Mouse (Mus musculus): ENCODE measurements around the gene Cdc34. TPM values are rescaled to one million over a fixed set of nuclear protein-coding genes. Genes with fewer than 3 reads are reported as not detected.

Gene Cdc34
- 125 and 180 TPM in 2 replicates for polyA plus RNA-seq (2012; rRNA removed)

GRCm38 (mm10) chr10:79681591-79682245 is at the start of gene Cdc34:
Gene Cdc34 (plus strand): TSS chr10:79682195.
- no peak for DNase-seq (ENCODE audit: low read depth)

- DNase-seq (ENCODE audit: low read depth) = no peak
Observed at GRCm38 (mm10) chr10:79633006-79633777, 48.8 kb upstream of the Cdc34 start.

- no peak for DNase-seq (ENCODE audit: low read depth)
Observed at GRCm38 (mm10) chr10:79636287-79636686, 45.7 kb upstream of the Cdc34 start.

GRCm38 (mm10) chr10:79637128-79638110 is 44.6 kb upstream of the Cdc34 start, which contains the start of gene Shc2:
Gene Shc2 (minus strand): TSS chr10:79637918.
- no peak for DNase-seq (ENCODE audit: low read depth)

- no peak for DNase-seq (ENCODE audit: low read depth)
Observed at GRCm38 (mm10) chr10:79638486-79639204, 43.4 kb upstream of the Cdc34 start.

DNA sequence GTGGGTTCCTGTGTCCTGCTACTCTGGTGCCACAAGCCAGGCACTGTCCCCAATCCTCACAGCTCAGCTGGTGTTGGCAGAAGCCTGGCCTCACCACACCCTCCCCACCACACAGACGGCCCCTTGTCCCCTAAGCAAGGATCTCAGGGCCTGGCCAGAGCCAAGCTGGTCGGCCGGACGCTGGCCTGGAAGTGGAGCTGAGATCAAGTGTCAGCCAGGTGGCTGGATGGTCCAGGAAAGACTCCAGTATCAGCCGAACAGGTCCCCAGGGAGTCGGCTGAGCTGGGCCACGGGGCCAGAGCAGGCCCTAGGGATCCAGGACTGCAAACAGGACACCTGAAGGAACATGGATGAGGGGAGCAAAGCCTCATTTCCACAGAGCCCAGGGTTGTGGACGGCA is 36.3 kb upstream of the Cdc34 start, which contains the start of gene Odf3l2:
Gene Odf3l2, minus strand, starts transcription at position 28 of the 400 bp plus-strand sequence.
- no peak for DNase-seq (ENCODE audit: low read depth)

DNA sequence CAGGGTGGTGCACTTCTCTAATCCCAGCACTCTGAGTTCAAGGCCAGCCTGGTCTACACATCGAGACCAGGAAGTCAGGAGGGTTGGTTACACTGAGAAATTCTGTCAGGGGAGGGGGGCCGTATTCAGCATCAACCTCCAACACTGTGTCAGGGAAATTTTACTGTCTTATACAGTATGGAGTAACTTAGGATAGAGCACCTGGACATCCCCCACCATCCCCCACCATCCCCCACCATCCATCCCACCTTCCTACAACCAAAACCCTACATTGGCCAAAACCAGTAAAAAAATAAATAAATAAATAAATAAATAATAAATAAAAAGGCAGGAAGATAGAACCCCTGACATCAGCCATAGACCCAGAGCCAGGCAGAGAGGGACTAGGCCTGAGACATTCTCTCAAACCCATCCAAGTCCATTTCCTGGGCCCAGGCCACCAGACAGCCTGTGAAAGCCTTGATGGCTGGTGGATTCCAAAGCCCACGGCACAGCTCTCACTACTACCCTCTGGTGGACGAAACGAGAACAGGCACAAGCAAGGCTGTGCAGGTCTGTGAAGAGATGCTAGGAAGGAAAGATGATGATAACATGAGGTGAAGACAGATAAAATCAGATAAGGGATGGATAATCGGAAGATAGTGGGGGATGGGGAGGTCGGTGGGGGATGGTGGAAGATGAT is 32.8 kb upstream of the Cdc34 start:
- DNase-seq (ENCODE audit: low read depth) = no peak

DNA sequence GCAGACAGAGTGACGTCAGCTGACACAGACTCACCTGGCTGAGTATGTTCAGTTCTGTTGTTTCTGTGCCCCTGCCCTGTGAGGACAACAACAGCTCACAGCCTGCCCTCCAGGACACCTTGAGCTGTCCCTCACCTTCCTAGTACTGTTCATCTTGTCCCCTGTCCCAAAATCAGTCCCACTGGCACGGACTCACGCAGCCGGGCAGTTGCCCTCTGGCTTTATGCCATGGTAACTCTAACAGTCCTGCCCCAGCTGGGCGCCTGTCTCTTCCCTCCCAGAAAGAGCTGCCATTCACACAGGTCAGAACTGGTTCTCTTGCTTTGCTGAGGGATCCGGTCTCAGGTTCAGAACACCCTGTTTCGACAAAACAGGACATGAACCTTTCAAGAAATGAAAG is 29.2 kb upstream of the Cdc34 start:
- no peak for DNase-seq (ENCODE audit: low read depth)

DNA sequence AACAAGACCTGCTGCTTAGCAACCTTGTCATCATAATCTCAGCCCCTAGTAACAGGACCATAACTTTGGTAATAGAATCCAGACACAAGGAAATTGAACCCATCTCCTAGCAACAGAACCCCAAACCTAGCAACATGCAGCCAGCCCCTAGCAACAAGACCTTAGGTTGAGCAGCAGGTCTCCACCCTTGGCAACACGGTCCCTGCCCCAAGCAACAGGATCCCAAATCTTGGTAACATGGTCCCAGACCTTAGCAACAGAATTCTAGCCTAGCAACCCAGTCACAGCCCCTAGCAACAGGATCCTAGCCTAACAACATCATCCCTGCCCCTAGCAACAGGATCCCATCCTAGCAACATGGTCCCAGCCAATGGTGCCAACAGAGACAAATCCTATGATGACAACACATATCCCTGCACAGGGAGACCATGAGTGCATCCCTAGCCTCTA is 27.0 kb upstream of the Cdc34 start:
- no peak for DNase-seq (ENCODE audit: low read depth)

GRCm38 (mm10) chr10:79658829-79659228 is 23.2 kb upstream of the Cdc34 start:
- DNase-seq (ENCODE audit: low read depth) = no peak

- DNase-seq (ENCODE audit: low read depth) = no peak
Observed at GRCm38 (mm10) chr10:79660298-79660697, 21.7 kb upstream of the Cdc34 start.

DNA sequence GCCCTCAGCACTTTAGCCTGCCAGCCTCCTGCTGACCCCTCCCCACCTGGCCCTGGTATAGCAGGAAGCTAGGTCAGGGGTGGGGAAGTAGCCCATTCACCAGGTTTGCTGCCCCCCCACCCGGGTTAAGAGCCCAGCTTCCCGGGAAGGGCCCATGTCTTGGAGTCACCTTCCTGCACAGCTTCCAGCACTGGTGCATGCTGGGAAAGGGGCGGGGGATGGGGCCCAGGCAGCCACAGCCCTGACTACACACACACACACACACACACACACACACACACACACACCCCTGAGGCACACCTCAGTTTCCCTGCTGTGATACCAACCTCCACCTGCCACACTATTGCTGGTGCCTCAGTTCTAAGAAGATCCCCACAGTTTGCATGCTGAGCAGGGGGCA is 20.1 kb upstream of the Cdc34 start:
- DNase-seq (ENCODE audit: low read depth) = no peak

GRCm38 (mm10) chr10:79664131-79664665 is 17.8 kb upstream of the Cdc34 start, which contains the start of gene Madcam1:
Gene Madcam1 (plus strand): TSS chr10:79664559.
- DNase-seq (ENCODE audit: low read depth) = no peak

DNA sequence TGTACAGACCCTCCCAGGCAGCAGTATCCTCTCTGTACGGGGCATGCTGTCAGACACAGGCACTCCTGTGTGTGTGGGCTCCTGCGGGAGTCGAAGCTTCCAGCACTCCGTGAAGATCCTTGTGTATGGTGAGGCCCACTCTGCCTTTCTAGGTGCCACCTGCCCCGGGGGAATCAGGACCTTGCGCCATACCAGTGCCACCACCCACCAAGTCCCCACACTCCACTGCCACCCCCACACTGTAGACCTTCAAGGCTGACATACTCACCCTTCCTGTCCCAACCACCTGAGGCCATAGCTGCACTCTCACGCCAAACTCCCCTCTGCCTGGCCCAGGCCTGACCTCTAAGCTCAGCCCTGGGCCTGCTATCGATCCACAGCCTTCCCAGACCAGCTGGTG is 16.9 kb upstream of the Cdc34 start:
- DNase-seq (ENCODE audit: low read depth) = no peak

GRCm38 (mm10) chr10:79666493-79666892 is 15.5 kb upstream of the Cdc34 start:
- DNase-seq (ENCODE audit: low read depth) = no peak

DNA sequence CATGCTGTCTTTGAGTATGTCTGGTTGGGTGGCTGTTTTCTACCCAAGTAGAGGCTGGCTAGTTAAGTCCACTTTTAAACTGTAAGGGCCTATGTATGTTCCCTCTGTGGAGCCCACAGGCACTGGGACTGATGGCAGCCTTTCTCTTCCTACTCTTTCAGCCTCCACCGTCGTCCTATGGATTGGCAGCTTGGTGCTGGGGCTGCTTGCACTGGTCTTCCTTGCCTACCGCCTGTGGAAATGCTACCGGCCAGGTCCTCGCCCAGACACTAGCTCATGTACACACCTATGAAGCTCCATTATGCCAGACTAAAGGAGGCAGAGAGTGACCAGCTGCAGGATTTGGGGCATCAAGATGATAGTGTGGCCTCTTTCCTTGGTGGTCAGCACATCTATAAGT is 13.9 kb upstream of the Cdc34 start:
- no peak for DNase-seq (ENCODE audit: low read depth)

DNA sequence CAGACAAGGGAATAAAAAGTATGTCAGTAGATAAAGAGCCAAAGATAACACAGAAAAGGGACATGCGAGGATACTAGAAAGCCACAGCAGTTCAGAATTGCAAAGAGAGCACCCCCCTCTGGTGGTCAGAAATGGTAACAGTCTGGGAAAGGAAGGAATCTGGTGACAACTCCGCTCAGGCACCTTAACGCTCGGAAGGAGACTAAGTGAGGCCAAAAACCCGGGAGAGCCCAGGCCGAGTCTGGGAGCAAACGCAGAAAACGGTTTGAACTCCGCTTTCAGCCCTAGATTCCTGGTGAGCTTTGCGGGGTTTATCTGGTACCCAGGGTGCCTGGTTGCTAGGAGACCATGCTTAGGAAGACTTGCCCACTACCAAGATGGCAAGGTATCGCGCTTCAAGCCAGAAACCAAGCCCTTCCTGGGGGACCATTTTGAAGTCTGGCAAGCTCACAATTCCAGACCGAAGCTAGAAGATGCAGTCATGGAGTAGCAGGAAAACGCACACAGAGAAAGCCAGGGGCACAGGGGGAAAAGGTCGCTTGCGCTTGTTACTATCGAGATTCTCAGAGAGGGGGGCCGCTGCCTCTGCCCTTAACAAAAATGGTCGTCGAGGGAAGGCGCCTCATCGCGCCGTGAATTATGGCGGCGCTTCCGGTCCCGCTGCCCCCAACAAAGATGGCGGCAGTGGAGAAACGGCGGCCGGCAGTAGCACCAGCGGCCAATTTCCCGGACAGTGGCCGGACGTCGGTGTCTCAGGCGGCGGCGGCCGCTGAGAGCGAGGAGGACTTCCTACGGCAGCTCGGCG is 13.0 kb upstream of the Cdc34 start, which contains the start of gene Tpgs1:
Gene Tpgs1, plus strand, starts transcription at position 599 of the 805 bp plus-strand sequence.
- no peak for DNase-seq (ENCODE audit: low read depth)

- DNase-seq (ENCODE audit: low read depth) = no peak
Observed at GRCm38 (mm10) chr10:79669576-79670057, 12.4 kb upstream of the Cdc34 start.

Data from gonadal fat pad, adult 2 months (tissue).